Mouse (Mus musculus) adrenal gland, adult 8-10 months (tissue): ENCODE data around the gene Plod2. TPM values are rescaled to one million over a fixed set of nuclear protein-coding genes. Genes with fewer than 3 reads are reported as not detected.

Experiments used
- DNase-seq: peaks from one replicate; pipeline ENCODE4 v3.0.0; 2022
- total RNA-seq, 4 experiments: library from RNA; stranded (reverse); gene quantifications; 2 replicates each; pipeline ENCODE4 v1.2.4; 2022

Gene Plod2
- total RNA-seq, 4 experiments from 2014 or later: 176 to 205 (median 188) TPM

DNA sequence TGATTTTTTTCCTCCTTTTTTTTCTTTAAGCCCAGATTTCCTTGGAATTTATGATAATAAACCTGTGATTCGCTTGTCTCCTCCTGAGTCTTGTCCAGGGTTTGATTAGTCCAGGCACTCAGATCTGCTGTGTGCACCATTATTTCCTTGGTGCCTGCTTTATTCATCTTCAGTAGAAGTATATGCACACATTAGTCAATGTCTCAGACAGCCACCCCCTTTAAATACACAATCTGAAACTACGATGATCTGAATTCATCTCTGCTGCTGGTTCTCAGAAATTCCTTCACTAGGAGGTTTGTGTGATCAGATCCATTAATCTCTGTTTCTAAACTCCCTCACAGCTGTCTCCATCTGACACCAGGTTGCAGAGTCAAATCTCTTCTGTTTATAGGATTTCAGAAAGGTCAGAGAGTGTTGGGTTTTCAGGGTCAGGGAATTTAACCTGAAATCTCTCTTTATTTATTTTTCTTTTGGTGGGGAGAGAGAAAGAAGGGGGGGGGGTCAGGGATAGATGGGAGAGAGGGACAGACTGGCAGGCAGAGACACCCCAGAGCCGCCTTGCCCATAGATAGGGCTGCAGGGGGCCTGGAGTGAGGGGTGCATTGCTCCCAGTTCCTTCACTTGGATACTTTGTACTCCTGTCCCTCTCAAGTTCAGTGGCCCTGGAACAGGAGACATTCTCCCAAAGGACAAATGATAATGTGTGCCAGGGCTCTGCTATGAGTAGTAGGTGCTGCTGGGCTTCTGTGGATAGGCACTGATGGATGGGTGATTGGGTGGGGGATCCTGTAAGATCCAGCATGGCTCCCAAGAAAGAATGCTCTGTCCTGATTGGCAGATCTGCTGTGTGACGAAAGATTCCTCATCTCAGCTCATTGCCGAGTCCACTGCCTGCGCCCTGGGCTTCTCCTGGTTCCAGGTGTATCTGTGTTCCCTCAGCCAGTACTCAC is 13.3 kb downstream of the Plod2 start:
- no peak for DNase-seq

- DNase-seq: no peak
Measured at GRCm38 (mm10) chr9:92559750-92560149, 17.7 kb downstream of the Plod2 start.

DNA sequence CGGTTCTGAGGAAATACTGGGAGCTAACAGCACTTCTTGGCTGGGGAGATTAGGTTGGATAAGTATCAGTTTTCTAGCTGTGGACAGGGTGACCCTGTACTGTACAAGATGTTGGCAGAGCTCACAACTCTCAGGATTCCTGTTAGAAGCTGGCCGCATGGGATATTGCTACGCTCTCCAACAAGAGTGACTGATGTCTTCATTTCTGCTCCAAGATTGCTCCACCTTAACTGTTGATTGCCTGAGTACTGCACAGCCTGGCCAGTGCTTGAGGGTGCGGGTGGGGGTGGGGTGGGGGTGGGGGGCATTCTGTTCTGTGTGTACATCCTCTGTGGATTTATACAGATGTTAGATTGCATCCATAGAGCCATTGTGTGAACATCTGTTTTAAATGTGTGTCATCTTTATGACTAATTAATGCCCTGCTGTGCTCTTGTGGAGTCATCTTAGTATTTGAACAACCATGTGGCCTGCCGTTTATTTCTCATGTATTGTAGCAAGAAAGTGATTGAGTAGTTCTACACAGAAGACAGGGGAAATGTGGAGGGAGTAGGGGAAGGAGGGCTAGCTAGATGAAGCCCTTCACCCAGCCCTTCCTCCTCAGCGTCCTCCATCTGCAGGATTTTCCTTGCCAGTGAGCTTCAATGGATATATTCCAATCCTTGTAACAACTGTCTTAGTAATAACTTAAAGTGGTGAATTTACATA is 19.0 kb downstream of the Plod2 start:
- no peak for DNase-seq

DNA sequence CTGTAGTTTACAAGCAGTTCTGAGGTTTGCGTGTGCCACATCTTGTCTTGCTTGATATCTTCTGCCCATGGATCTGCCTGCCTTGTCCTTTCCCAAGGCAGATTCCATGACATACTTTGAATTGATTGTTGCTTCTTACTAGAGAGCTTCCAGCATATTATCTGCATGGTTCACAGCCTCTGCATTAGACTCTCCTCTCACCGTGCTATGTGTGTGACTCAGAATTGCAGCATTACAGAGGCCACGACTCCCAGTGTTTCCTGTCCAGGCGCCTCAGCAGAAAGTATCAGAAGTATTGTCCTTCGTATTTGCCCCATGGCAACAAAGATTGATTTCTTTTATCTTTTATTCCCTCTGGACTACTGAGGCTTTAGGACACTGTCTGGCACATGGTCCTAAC is 20.4 kb downstream of the Plod2 start:
- DNase-seq: no peak

DNA sequence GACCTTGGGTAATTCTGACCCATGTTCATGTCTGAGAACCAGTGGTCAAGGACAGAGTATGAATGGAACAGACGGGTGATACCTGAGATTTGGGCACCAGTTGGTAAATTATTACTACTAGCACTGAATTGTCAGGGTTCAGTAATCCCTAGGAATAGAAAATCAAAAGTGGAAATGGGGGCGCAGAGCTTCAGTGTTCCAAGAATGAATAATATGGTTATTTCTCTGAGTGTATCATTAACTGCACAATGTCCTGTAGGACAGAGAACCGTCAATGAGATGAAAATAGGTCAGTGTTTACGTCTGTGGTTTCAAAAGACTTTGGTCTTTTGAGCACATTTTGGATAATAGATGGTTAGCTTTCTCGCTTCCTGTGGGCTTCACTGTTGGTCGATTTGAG is 21.3 kb downstream of the Plod2 start:
- DNase-seq: no peak

GRCm38 (mm10) chr9:92564391-92564790 is 22.4 kb downstream of the Plod2 start:
- no peak for DNase-seq

DNA sequence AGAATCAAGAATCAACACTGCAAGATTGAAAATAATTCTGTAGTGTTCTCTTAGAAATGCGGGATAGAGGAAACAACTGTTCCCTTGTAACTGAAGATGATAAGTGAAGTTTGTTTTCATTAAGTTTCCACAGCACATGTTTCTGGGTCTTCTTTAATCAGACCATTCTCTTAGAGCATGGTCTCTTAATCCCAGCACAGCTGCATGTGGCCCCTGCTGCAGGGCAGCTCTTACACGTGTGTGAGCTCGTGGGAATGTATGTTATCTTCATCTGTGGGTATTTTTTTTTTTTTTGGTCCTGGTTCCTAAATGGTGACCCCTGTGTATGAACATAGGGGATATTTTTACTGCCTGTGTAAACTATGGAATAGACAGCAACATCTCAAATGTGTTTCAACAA is 24.2 kb downstream of the Plod2 start:
- DNase-seq: no peak

DNA sequence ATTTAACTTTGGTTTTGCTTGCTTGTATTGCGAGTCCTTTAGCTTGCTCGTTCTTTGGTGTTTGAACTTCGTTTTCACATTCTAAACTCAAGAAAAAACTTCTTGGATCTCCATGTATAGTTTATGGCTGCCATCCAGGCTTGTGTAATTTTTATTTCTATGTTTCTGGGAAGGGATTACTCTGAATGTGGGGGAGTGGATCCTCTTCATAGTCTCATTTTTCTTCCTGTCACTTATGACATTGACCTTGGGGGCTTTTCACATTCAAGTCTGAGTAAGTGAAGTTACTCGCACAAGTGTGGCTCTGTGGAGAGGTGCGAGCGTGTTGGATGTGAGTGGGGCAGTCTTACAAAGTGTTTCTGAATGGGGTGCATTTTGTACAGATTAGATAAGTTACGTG is 25.5 kb downstream of the Plod2 start:
- no peak for DNase-seq

DNA sequence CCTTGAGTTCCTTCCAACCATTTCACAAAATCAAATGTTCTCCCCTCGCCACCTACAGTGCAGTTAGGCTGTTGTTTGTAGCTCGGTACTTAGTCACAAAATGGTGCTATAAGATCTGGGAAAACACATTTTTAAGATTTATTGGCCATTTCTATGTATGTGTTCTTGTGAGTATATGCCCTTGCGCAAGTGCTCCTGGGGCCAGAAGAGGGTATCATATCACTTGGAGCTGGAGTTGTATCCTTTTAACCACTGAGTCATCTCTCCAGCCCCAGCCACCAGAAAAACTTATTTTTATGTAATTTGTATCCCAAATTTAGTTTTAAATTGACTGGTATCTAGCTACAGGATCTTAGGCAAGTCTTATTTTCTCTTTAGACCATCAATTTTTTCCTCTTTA is 26.8 kb downstream of the Plod2 start:
- DNase-seq: no peak

DNA sequence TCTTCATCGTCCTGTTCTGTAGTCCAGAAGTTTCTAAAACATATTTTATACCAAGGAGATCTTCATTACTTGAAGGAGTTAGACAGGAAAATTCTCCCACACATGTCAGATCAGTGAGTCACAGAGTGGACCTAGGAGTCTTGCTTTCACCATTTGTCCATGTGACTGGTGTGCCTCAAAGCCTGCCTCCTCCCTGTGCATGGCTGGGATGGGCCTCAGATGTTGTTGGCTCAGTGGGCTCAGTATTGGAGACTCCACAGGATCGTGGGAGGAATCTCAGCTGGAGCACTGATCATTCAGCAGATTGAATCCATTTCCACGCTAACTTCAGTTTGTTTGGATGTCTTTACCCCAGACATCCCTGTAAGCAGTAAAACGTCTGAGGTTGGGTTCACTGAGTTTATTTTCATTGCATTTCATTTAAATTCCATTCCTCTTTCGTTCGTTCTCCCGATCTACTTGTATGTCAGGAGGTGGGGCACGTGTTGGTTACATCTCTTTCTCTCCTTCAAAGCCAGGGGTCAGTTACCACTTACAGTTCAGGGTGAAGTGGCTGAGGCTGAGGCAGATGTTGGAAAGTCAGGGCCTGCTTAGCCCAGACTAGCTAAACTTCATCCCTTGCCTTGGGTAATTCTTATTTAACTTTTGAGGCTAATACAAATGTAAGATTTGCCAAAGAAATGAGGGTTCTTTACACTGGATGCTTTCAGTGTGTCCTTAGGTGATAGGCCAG is 30.5 kb downstream of the Plod2 start:
- no peak for DNase-seq

DNA sequence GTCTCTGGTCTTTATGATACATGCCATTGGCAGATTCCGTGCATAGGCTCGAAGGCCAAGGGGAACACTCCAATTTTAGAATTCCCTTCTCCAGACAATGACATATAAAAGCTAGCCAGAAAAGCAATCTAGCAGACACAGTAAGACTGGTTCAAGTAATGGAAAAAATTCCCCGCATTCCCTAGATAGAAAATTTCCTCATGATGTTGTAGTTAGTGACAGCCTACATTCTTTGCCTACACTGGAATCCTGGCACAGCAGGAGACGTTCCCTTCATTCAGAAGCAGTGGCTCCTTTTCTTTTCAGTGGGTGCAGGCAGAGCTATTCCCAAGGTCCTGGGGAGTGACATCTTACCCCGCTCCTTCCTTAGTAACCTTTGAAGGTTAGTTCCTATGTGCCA is 41.9 kb downstream of the Plod2 start:
- no peak for DNase-seq

DNA sequence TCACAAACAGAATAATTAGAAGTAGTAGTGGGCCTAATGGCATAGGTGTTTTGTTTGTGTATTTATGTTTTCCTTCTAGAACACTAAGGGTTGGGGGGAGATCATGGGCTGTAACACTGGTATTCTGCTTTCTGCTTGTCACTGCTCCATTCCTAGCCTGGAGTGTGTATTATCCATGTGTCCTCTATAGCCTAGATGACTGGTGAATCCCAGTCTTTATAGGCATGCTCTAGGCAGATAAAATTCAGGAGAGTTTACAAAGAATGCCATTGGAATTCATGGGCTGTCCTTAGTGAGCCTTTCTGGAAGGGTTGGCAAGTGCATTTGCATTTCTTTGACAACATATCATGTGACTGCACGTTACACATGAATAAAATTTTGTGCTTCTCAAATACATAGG is 44.0 kb downstream of the Plod2 start:
- DNase-seq: no peak

DNA sequence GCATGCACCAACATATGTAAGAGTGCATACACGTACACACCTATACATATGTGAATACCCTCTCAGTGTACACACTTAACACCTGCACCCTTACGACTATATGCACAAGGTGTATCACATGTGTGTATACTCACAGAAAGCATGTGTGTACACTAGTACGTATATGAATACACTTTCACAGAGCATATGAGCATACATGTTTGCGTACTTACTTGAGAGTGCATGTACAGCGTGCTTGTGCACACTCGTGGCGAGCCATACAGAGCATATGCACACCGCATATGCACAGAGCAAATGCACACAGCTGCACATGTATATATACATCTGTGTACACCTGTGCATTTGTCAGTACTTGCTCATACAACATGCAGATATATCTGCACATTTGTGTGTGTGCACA is 45.4 kb downstream of the Plod2 start:
- no peak for DNase-seq

GRCm38 (mm10) chr9:92588226-92588625 is 46.2 kb downstream of the Plod2 start:
- DNase-seq: peak; percentile 69

GRCm38 (mm10) chr9:92589021-92589420 is 47.0 kb downstream of the Plod2 start:
- DNase-seq: peak; percentile 67

DNA sequence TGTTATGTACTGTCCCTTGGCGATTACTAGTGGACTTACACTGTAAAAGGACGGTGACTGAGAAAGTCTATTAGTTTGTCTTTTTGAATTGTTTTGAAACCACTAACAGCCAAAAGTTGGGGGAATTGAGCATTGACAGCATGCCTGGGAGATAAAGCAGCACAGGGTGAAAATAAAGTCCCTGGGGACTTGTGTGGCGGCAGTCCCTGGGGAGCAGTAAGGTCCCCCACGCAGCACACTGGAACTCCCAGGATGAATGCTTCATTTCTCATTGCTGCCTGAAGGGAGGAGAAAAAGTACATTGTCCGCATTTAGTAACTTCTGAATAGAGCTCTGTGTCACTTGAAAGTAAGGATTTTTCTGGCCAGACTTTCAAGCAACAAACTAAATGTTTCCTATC is 49.5 kb downstream of the Plod2 start:
- no peak for DNase-seq

- DNase-seq: no peak
Measured at GRCm38 (mm10) chr9:92592757-92593156, 50.7 kb downstream of the Plod2 start.

DNA sequence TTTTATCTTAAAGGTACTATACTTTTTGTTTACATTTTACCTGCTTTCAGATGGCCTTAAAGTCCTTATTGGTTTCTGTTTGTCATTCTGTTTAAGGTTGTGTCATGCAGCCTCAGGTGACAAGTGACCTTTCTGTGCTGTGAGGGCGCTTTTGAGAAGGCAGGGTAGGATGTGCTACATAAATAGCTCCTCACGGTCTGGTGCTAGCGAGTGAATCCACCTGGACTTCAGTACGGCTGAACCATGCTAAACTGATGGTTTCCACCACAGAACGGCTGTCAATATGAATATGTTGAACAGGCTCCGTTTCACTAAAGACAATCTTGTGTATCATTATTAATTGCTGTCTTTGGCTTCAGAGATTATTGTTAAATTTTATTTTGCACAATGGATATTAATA is 52.5 kb downstream of the Plod2 start:
- no peak for DNase-seq

GRCm38 (mm10) chr9:92595296-92595695 is 53.3 kb downstream of the Plod2 start:
- no peak for DNase-seq

GRCm38 (mm10) chr9:92596916-92597547 is 55.0 kb downstream of the Plod2 start:
- no peak for DNase-seq

- peak; percentile 44 for DNase-seq
Measured at GRCm38 (mm10) chr9:92597776-92598175, 55.8 kb downstream of the Plod2 start.

DNA sequence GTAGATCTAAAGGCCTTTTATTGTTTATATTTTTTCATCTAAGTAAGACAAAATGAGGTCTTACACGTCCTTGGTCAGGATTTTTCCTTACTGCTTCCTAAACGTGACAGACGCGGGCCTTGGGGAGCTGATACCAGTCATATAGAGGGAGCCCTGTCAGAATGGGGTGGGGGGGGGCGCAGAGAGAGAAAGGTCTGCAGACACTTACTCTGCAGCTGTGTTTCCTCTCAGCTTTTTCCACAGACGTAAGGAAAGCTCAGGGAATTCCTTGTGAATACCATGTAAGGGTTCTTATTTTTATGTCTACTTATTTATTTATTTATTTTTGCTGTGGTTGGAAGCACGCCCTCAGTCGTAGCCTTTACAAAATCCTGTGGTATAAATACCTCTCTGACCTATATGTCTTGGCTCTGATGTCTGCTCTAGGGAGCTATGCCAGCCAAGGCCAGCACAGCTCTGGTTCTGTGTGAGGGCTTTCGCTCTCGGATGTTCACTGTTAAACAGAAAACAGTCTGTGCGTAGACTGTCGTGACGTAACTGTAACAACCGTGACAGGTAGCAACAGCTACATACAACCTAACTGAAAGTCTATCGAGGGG is 58.0 kb downstream of the Plod2 start:
- no peak for DNase-seq
